Mouse (Mus musculus): ENCODE results near the gene Isl2. TPM values are rescaled to one million over a fixed set of nuclear protein-coding genes. Genes with fewer than 3 reads are reported as not detected.

Isl2 gene
- total RNA-seq (2021) = not detected

DNA sequence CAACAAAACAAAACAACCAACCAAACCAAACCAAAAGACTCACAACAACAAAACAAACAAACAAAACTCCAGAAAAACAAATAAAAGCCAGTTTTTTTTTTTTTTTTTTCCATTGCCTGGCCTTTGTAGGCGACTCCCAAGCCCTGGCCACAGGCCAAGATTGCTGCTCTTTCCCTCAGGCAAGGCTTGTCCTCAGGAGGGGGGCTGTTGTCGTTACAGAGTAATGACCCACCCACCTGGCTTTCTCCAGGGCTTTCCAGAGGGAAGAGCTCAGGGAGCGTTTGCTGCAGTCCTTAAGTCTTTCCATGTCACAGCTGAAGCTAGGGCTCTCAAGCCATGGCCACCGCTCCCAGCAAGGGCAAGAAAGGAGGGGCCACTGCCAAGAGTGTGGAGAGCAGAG lies at the start of gene Isl2:
Gene Isl2 (plus strand): TSS at position 296 of the 400 bp plus-strand sequence.
- intact Hi-C loops (cut with DNase I) = loop anchor here (10.0 kb wide), 1 partner anchor 214 kb away; the partner anchor contains the start of genes Nrg4 and Tmem266
- no peak for DNase-seq (ENCODE audit: low spot score in 2 of 2)

GRCm38 (mm10) chr9:55507922-55508321 lies 30.6 kb upstream of the Isl2 start:
- intact Hi-C loops (cut with DNase I) = no loop called here
- DNase-seq (ENCODE audit: low spot score in 2 of 2) = no peak

DNA sequence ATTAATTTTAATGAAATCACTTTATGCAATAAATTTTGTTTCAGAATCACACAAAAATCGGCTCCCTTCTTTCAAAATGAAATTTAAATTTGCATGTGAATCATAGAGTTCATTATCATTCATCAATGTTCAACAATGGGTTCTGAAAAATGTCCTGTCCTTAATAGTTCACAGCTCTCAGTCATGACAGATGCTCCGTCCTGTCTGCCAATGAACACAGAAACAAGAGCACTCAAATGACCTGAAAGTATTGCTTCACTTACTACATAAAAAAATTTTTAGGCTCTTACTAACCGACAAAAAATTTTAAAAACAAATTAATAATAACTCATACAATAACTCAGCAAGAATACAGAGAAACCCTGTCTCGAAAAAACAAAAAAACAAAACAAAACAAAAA lies 29.8 kb upstream of the Isl2 start:
- intact Hi-C loops (cut with DNase I) = no loop called here
- no peak for DNase-seq (ENCODE audit: low spot score in 2 of 2)

DNA sequence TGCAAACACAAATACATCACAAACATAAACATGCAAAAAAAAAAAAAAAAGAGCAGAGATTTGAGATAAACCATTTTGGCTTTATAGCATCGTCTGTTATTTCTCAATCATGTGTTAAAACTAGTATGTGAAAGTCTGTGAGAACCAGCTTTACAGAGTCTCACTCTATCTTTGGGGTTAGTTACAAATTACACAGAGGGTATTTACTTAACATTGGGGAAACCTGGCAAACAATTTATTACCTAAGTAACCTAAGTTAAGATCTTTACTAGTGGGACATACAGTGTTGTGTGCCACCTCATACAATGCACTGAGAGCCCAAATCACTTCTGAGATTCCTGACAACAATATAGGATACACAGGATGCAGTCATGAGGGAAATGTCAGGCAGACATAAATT lies 28.7 kb upstream of the Isl2 start:
- DNase-seq (ENCODE audit: low spot score in 2 of 2) = no peak
- intact Hi-C loops (cut with DNase I) = no loop called here

- DNase-seq (ENCODE audit: low spot score in 2 of 2) = no peak
- intact Hi-C loops (cut with DNase I) = no loop called here
Observed at GRCm38 (mm10) chr9:55510651-55511235, 27.7 kb upstream of the Isl2 start.

DNA sequence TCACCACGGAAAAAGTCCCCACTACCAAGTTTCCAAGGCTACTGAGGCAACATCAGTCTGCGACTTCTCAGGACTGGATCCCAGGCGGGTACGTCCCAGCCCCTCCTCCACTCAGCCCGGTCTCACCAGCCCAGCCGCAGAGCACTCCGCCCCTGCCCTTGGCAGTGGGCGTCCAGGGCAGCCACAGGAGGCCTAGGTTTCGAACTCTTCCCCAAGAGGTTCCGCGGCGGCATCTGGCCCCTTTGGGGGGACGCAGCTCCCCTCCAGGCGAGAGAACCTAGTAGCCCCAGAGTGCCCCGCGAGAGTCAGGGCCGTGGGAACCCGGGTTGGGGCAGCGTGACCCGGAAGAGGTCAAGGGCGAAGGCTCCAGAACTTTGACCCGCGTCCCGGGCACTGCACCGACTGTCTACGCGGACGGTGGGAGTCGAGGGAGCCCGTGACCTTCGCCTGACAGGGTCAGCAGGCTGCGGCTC lies 26.9 kb upstream of the Isl2 start:
- DNase-seq (ENCODE audit: low spot score in 2 of 2) = peak in 1 of 2 experiments; percentile 35
- intact Hi-C loops (cut with DNase I) = no loop called here

- intact Hi-C loops (cut with DNase I) = no loop called here
- DNase-seq (ENCODE audit: low spot score in 2 of 2) = peak; percentile 94 to 96
Observed at GRCm38 (mm10) chr9:55512027-55512543, 26.4 kb upstream of the Isl2 start, which contains the start of gene Etfa. Gene Etfa (minus strand): TSS chr9:55512243.

GRCm38 (mm10) chr9:55525716-55526115 lies 12.8 kb upstream of the Isl2 start:
- intact Hi-C loops (cut with DNase I) = no loop called here

DNA sequence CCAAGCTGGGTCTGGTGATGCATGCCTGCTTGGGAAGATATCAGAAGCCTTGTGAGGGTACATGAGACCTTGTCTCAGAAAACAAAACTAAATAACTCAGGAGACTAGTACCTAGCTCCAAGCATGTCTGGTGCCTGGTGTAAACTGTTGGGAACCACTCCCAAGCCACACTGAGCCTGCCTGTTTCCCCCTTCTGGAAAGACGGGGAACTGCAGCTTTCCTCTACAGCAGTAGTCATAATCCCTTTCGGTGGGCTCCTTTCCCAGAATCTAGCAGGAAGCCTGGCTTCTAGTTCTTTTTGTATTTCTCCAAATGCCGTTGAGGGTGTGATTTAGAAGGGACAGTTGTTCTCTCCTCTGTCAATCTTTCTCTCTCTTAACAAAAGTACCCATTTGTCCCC lies 2.6 kb upstream of the Isl2 start:
- intact Hi-C loops (cut with DNase I) = loop anchor here (2.0 to 10.0 kb wide), 2 partner anchors 107 to 211 kb away; partner anchors contain the start of genes Nrg4 and Tmem266
- peak; percentile 21 to 43 for DNase-seq (ENCODE audit: low spot score in 2 of 2)

More at GRCm38 (mm10) chr9:55525716-55526115, 12.8 kb upstream of the Isl2 start:
- DNase-seq (ENCODE audit: low spot score in 2 of 2) = no peak

GRCm38 (mm10) chr9:55539006-55539405 lies 534 bp downstream of the Isl2 start:
- intact Hi-C loops (cut with DNase I) = loop anchor here (10.0 kb wide), 1 partner anchor 214 kb away; the partner anchor contains the start of genes Nrg4 and Tmem266

DNA sequence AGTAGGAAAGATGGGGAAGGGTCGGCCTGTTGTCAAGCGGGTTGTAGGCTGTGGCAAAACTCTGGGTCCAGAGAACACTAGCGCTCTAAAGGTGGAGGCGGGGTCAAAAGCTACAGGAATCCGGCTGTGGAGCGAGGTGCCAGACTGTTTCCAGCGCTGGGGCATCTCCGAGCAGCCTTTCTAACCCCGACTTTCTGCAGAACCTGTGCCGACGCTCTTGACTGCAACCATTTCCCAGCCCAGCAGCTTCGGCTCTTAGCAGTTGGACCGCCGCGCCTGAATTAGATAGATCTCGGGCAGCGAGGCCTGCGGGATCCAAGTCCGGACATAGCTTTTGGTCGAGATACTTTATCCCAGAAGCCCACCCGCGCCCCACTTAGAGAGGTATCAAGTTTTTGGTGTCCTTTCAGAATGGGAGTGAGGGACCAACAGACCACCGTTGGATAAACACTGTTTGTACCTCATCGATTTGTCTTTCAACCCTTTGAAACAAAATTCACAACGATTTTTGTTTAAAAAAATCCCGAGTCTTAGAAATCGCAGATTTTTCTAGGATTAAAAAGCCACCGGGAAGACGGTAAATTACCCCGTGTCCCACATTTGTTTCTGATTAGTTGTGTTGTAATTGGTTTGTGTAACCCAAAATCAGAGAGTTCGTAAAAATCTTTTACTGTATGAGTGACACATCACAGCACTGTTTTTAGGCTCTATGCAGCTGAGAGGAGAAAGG lies 1.4 kb downstream of the Isl2 start:
- DNase-seq (ENCODE audit: low spot score in 2 of 2) = peak in 1 of 2 experiments; percentile 11
- intact Hi-C loops (cut with DNase I) = loop anchor here (10.0 kb wide), 1 partner anchor 215 kb away; the partner anchor contains the start of genes Nrg4 and Tmem266

More at GRCm38 (mm10) chr9:55539006-55539405, 534 bp downstream of the Isl2 start:
- no peak for DNase-seq (ENCODE audit: low spot score in 2 of 2)

GRCm38 (mm10) chr9:55540391-55540770 lies 1.9 kb downstream of the Isl2 start:
- DNase-seq (ENCODE audit: low spot score in 2 of 2) = no peak
- intact Hi-C loops (cut with DNase I) = no loop called here

DNA sequence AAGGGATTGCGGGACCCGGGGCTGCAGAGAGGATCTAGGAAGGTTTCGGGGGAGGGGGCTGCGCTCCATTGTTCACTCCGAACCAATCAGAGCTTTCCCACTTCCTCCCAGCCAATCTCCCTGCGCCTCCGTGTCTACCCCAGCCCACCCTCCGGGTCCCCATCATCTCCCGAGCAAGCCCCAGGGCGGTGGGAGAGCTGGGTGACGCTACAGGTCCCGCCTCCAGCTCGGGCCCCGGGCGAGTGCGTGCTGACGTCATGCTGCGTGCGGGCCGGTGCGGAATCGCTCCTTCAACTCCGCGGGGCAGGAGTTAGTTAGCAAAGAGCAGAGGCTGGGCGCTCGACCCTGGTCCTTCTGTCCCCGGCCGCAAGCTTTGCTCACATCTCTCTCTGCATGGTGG lies 2.4 kb downstream of the Isl2 start:
- intact Hi-C loops (cut with DNase I) = no loop called here
- no peak for DNase-seq (ENCODE audit: low spot score in 2 of 2)

GRCm38 (mm10) chr9:55541681-55542365 lies 3.4 kb downstream of the Isl2 start:
- intact Hi-C loops (cut with DNase I) = no loop called here
- peak in 1 of 2 experiments; percentile 13 for DNase-seq (ENCODE audit: low spot score in 2 of 2)

GRCm38 (mm10) chr9:55542366-55543325 lies 4.2 kb downstream of the Isl2 start:
- DNase-seq (ENCODE audit: low spot score in 2 of 2) = no peak
- intact Hi-C loops (cut with DNase I) = no loop called here

DNA sequence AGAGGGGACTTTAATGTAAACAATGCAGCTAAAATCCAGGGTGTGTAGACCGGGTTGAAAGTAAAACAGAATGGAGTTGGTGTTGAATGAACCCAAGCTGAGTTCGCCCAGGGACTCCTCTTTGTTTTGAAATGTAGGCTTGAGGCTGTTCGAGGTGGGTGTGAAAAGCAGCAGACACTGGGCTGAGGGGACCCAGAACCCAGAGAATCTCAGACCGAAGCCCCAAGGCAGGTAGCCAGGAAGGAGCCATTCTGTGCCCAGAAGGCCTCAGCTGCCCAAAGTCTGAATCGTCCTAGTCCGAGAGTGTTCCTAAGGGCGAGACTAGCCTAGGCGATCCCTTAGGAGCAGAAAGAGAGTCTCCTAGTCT lies 4.8 kb downstream of the Isl2 start:
- intact Hi-C loops (cut with DNase I) = no loop called here
- peak in 1 of 2 experiments; percentile 24 for DNase-seq (ENCODE audit: low spot score in 2 of 2)

DNA sequence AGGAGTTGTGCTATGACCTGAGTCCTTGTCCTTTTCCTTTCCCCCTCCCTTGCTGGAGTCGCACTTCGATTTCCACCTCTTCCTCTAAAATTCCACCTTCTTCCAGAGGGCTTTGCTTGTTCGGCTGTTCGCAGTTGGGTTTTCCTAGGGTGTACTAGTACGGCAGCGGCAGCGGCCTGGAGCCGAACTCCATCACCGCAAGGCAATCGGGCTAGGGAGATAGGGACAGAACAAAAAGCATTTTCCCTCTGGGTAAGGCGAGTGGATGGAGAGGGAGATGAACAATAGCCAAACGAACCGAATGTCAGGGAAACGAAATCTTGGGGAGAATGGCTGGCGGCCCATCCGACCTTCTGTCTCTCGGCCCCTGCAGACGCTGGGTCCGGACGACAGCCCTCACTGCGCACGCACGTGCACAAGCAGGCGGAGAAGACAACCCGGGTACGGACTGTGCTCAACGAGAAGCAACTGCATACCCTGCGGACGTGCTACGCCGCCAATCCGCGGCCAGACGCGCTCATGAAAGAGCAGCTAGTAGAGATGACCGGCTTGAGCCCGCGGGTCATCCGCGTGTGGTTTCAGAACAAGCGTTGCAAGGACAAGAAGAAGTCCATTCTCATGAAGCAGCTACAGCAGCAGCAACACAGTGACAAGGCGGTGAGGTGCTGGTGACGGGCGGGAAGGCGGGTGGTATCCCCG lies 5.4 kb downstream of the Isl2 start:
- peak; percentile 46 to 50 for DNase-seq (ENCODE audit: low spot score in 2 of 2)
- intact Hi-C loops (cut with DNase I) = no loop called here

GRCm38 (mm10) chr9:55544861-55545555 lies 6.5 kb downstream of the Isl2 start:
- intact Hi-C loops (cut with DNase I) = no loop called here
- DNase-seq (ENCODE audit: low spot score in 2 of 2) = peak in 1 of 2 experiments; percentile 36

Data from left cerebral cortex, postnatal 25 days (tissue).